Mouse (Mus musculus): ENCODE data around the gene Cstf1. TPM values are rescaled to one million over a fixed set of nuclear protein-coding genes. Genes with fewer than 3 reads are reported as not detected.

Gene Cstf1
- polyA plus RNA-seq, 1 experiment from 2014 or later, result 30.5 TPM

DNA sequence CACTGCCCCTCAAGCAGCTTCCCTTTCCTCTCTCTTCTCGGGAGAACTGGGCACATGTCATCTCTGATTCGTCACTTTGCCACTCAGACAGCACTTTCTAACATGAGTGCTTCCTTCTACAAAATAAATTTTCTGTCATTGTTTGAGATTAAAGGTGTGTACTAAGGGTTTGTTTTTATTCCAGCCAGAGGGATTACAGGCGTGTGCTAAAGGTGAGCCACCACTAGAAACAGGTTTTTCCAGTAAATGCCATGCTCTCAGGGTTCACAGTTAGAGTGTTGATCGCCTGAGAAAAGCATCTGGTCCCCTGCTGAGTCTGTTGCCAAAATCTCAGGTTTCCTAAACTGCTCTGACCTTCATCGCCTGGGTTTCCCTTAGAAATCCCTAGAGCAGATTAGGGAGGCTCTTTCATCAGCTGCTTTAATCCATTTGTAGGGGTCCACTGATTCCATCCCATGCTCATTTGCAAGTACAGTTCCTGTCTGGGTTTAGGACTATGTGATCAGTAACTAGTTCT is 6.6 kb downstream of the Cstf1 start:
- Histone ChIP-seq H3K36me3 (peaks cover 94% of the 10 kb centered on the region), H3K9ac (replicated peaks) (no peak overlapping the region), H3K27ac (no peak overlapping the region), H3K4me1 (replicated peaks) (peaks cover 2% of the 10 kb centered on the region), H3K4me2 (replicated peaks) (no peak overlapping the region), H3K27me3 (no peaks in the 10 kb centered on the region), H3K4me3 (replicated peaks) (no peak overlapping the region), H3K9me3 (no peaks in the 10 kb centered on the region)
- WGBS, result 79% methylated on average over 5 of the region's 5 CpGs
- ATAC-seq, result no peak

DNA sequence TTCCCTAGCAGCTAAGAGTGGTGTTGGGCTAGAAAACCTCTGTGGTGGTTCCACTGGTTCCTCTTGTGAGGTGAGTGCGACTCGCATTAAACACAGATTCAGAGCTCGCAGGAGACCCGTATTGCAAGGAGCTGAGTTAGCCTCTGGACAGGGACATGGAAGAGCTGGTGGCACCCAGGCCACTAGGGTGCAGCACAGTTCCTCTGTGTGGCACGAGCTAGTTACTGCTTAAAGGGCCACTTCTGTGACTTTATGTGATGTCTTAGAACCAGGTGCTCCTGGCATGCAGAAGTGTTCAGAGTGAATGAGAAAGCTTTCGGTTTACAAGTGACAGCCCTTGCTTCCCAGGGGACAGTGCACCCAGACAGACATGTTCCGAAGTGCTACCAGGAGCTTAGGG is 7.9 kb downstream of the Cstf1 start:
- no peaks in the 10 kb centered on the region for H3K27me3 ChIP-seq
- no peak overlapping the region for H3K4me2 ChIP-seq (replicated peaks)
- H3K9me3 ChIP-seq, result no peaks in the 10 kb centered on the region
- 77% methylated on average over 7 of the region's 7 CpGs for WGBS
- H3K4me3 ChIP-seq (replicated peaks), result no peak overlapping the region
- peaks cover 90% of the 10 kb centered on the region for H3K36me3 ChIP-seq
- H3K9ac ChIP-seq (replicated peaks), result no peak overlapping the region
- ATAC-seq, result no peak
- H3K27ac ChIP-seq, result no peak overlapping the region
- H3K4me1 ChIP-seq (replicated peaks), result no peaks in the 10 kb centered on the region

DNA sequence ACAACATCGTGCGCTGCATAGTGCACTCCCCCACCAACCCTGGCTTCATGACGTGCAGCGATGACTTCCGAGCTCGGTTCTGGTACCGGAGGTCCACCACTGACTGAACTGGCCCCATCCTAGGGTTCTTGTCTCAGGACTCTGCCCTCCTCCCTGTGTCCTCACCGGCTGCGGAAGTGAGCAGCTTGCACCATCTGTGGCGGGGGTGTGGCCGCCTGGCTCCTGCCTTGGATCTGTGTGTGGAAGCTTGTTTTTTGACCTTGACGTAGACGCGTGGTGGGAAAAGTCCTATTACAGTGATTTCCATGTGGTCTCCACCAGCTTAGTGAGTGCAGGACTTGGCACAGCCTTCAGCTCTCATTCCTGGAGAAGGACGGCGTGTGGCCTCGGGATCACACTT is 10.0 kb downstream of the Cstf1 start:
- Histone ChIP-seq H3K4me2 (replicated peaks) (no peak overlapping the region), H3K9ac (replicated peaks) (no peak overlapping the region), H3K27ac (no peak overlapping the region), H3K36me3 (peaks cover 69% of the 10 kb centered on the region), H3K9me3 (no peaks in the 10 kb centered on the region), H3K4me1 (replicated peaks) (no peaks in the 10 kb centered on the region), H3K4me3 (replicated peaks) (no peak overlapping the region), H3K27me3 (no peaks in the 10 kb centered on the region)
- no peak for ATAC-seq
- WGBS, result 97% methylated on average over 17 of the region's 17 CpGs

- Histone ChIP-seq H3K4me3 (replicated peaks) (no peak overlapping the region), H3K36me3 (peaks cover 60% of the 10 kb centered on the region), H3K9ac (replicated peaks) (no peak overlapping the region), H3K27me3 (no peaks in the 10 kb centered on the region), H3K4me2 (replicated peaks) (no peak overlapping the region), H3K4me1 (replicated peaks) (no peaks in the 10 kb centered on the region), H3K9me3 (no peaks in the 10 kb centered on the region), H3K27ac (no peak overlapping the region)
- no peak for ATAC-seq
- 93% methylated on average over 11 of the region's 11 CpGs for WGBS
Observed at GRCm38 (mm10) chr2:172381341-172381740, 10.9 kb downstream of the Cstf1 start.

- Histone ChIP-seq H3K9me3 (no peaks in the 10 kb centered on the region), H3K4me2 (replicated peaks) (no peak overlapping the region), H3K4me3 (replicated peaks) (no peak overlapping the region), H3K4me1 (replicated peaks) (no peaks in the 10 kb centered on the region), H3K9ac (replicated peaks) (no peak overlapping the region), H3K27me3 (no peaks in the 10 kb centered on the region), H3K27ac (no peak overlapping the region), H3K36me3 (peaks cover 55% of the 10 kb centered on the region)
- no peak for ATAC-seq
- 91% methylated on average over 12 of the region's 12 CpGs for WGBS
Observed at GRCm38 (mm10) chr2:172381898-172382297, 11.4 kb downstream of the Cstf1 start.

- Histone ChIP-seq H3K27me3 (no peaks in the 10 kb centered on the region), H3K9me3 (no peaks in the 10 kb centered on the region), H3K4me3 (replicated peaks) (no peak overlapping the region), H3K4me2 (replicated peaks) (no peak overlapping the region), H3K36me3 (peaks cover 27% of the 10 kb centered on the region), H3K9ac (replicated peaks) (no peak overlapping the region), H3K27ac (no peak overlapping the region), H3K4me1 (replicated peaks) (no peaks in the 10 kb centered on the region)
- no peak for ATAC-seq
- 97% methylated on average over 3 of the region's 3 CpGs for WGBS
Observed at GRCm38 (mm10) chr2:172384715-172385114, 14.2 kb downstream of the Cstf1 start.

DNA sequence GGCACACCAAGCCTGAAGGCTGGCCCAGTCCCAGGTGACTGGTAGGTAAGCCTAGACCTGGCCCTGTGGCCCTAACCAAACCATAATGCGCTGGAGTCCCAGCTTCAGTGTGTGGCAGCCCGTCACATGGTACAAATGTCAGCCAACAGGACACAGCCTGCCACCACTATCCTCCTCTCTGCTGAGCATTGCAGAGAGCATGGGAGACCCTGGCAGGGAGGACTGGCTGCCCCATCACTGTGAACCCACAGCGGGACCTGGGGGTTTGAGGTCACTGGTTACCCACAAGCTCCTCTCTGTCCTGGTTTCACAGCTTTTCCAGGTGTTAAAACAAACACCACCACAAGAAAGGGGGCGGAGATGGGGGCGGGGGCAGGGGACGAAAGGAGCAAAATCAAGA is 19.9 kb downstream of the Cstf1 start:
- no peaks in the 10 kb centered on the region for H3K27me3 ChIP-seq
- no peak overlapping the region for H3K27ac ChIP-seq
- H3K4me3 ChIP-seq (replicated peaks), result no peak overlapping the region
- H3K9me3 ChIP-seq, result no peaks in the 10 kb centered on the region
- 67% methylated on average over 6 of the region's 6 CpGs for WGBS
- no peak for ATAC-seq
- no peaks in the 10 kb centered on the region for H3K4me1 ChIP-seq (replicated peaks)
- H3K36me3 ChIP-seq, result no peaks in the 10 kb centered on the region
- no peak overlapping the region for H3K9ac ChIP-seq (replicated peaks)
- no peak overlapping the region for H3K4me2 ChIP-seq (replicated peaks)

- 79% methylated on average over 10 of the region's 10 CpGs for WGBS
- no peak for ATAC-seq
- H3K36me3 ChIP-seq, result no peaks in the 10 kb centered on the region
Observed at GRCm38 (mm10) chr2:172392041-172392521, 21.6 kb downstream of the Cstf1 start.

DNA sequence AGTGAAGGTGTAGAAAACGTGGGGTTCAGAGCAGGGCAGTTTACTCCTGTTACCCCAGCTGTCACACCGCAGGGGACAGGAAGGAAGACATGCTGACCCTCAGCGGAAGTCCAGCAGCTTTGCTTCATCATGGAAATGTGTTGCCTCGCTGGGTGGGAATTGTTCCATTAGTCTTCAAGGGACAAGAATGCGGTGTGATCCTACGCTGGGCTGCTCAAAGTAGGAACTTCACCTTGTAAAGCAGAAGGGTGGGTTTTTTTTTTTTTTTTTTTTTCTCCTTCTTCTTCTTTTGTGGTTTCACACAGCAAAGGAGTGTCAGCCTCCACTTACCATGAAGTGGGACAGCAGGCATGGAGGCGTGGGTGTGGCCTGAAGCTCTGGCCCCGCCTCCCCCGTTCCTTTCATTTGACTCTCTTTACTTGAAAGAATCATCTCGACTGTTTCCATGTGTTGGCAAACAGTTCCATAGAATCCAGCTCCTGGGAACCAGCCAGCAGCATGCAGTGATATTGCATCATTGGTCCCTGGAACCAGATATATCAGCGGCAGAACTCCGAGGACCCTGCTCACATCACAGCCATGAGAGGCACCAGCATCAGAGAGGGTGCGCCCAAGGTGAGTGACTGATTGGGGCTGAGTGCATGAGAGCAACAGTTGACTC is 23.0 kb downstream of the Cstf1 start, which contains the start of gene Cass4:
Gene Cass4, plus strand, starts transcription at position 404 of the 661 bp plus-strand sequence.
- no peak within 1 kb of the TSS for H3K9ac ChIP-seq (replicated peaks)
- H3K36me3 ChIP-seq, result no peaks in the 10 kb centered on the region
- 43% methylated on average over 13 of the region's 13 CpGs for WGBS
- H3K27ac ChIP-seq, result no peak within 1 kb of the TSS
- H3K4me1 ChIP-seq (replicated peaks), result no peaks in the 10 kb centered on the region; the same call in 1 of the 2 replicates
- no peak within 1 kb of the TSS for H3K4me2 ChIP-seq (replicated peaks)
- no peaks in the 10 kb centered on the region for H3K27me3 ChIP-seq
- no peaks in the 10 kb centered on the region for H3K9me3 ChIP-seq
- H3K4me3 ChIP-seq (replicated peaks), result no peak within 1 kb of the TSS
- ATAC-seq, result no peak

More at GRCm38 (mm10) chr2:172392041-172392521, 21.6 kb downstream of the Cstf1 start:
- no peak overlapping the region for H3K9ac ChIP-seq (replicated peaks)
- H3K27me3 ChIP-seq, result no peaks in the 10 kb centered on the region
- no peak overlapping the region for H3K4me3 ChIP-seq (replicated peaks)
- no peak overlapping the region for H3K4me2 ChIP-seq (replicated peaks)
- no peaks in the 10 kb centered on the region for H3K9me3 ChIP-seq
- H3K27ac ChIP-seq, result no peak overlapping the region
- H3K4me1 ChIP-seq (replicated peaks), result no peaks in the 10 kb centered on the region; the same call in 1 of the 2 replicates

DNA sequence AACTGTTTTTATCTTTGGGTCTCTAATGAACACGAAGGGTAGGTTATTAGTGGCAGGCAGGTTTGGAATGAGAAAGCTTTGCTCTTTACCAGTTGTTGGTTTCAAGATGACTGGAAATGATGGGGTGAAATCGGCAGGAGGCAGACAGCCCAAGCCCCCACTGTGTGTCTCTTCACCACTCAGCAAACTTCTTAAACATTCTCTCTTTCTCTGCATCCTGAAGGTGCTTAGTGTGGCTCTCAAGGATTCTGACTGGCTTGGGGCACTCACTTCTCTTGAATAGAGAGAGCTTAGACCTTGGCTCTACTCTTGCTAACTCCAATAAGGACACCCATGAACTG is 23.5 kb downstream of the Cstf1 start:
- no peaks in the 10 kb centered on the region; the same call in 1 of the 2 replicates for H3K4me1 ChIP-seq (replicated peaks)
- no peaks in the 10 kb centered on the region for H3K36me3 ChIP-seq
- no peak overlapping the region for H3K9ac ChIP-seq (replicated peaks)
- no peak overlapping the region for H3K27ac ChIP-seq
- no peak for ATAC-seq
- WGBS, result 74% methylated on average over 2 of the region's 2 CpGs
- H3K4me2 ChIP-seq (replicated peaks), result no peak overlapping the region
- H3K27me3 ChIP-seq, result no peaks in the 10 kb centered on the region
- H3K9me3 ChIP-seq, result no peaks in the 10 kb centered on the region
- H3K4me3 ChIP-seq (replicated peaks), result no peak overlapping the region

DNA sequence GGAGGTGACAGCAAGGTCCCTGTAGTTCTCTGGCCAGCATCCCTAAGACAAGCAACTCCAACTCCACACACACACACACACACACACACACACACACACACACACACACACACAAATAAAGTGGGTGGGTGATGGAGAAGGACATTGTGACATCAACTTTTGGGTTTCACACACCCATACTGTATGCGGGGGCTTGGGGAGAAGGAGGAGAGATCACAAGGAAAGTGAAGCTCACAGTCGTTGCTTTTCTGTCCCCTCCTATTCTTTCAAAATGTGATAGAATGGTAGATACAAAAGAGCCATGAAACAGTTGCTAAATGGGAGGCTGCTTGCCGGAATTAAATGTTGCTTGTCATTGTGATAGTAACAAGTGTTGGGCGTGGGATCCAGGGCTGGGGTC is 24.2 kb downstream of the Cstf1 start:
- Histone ChIP-seq H3K4me2 (replicated peaks) (no peak overlapping the region), H3K9ac (replicated peaks) (no peak overlapping the region), H3K4me3 (replicated peaks) (no peak overlapping the region), H3K36me3 (no peaks in the 10 kb centered on the region), H3K27me3 (no peaks in the 10 kb centered on the region), H3K9me3 (no peaks in the 10 kb centered on the region), H3K4me1 (replicated peaks) (no peaks in the 10 kb centered on the region; the same call in 1 of the 2 replicates), H3K27ac (no peak overlapping the region)
- ATAC-seq, result no peak
- WGBS, result 73% methylated on average over 4 of the region's 4 CpGs

GRCm38 (mm10) chr2:172395961-172396360 is 25.5 kb downstream of the Cstf1 start:
- H3K4me2 ChIP-seq (replicated peaks), result no peak overlapping the region
- no peak overlapping the region for H3K4me3 ChIP-seq (replicated peaks)
- no peak overlapping the region for H3K9ac ChIP-seq (replicated peaks)
- no peaks in the 10 kb centered on the region for H3K9me3 ChIP-seq
- no peak overlapping the region for H3K27ac ChIP-seq
- H3K4me1 ChIP-seq (replicated peaks), result no peaks in the 10 kb centered on the region; the same call in 1 of the 2 replicates
- 43% methylated on average over 8 of the region's 9 CpGs for WGBS
- H3K36me3 ChIP-seq, result no peaks in the 10 kb centered on the region
- ATAC-seq, result no peak
- H3K27me3 ChIP-seq, result no peaks in the 10 kb centered on the region
